ENCODE assay signal across 30 mouse cellular contexts in genomic region chr8:83582226-83582625, GRCm38 (mm10). TPM values are rescaled to one million over a fixed set of nuclear protein-coding genes. Genes with fewer than 3 reads are reported as not detected.
DNase-seq lines count a peak whose midpoint lies in the region; ATAC-seq and TF ChIP-seq lines count a peak whose summit lies in the region.
"Had no signal": no experiment of that assay in that cellular context is flagged by ENCODE, and none has a peak within 500 bp of the region (broad histone marks: within the 10 kb centered on the region; RNA-seq: fewer than 3 reads in every experiment).

No protein-coding gene starts in this region.

- H3K27ac ChIP-seq in cerebellum, adult 2 months (ENCODE audit: insufficient read depth, low read length), result no peak overlapping the region
- H3K27ac ChIP-seq: embryonic facial prominence, embryonic 15.5 days; forebrain, embryonic 15.5 days; layer of hippocampus, adult 2 months had no signal

- peak overlapping the region; percentile 38 for H3K4me3 ChIP-seq in megakaryocyte, embryonic 14.5 days (replicated peaks)
- H3K4me3 ChIP-seq in cerebellum, adult 2 months (replicated peaks; ENCODE audit: insufficient read depth, low read depth, low read length), result no peak overlapping the region
- H3K4me3 ChIP-seq: embryonic facial prominence, embryonic 15.5 days; forebrain, embryonic 15.5 days; heart, embryonic 10.5 days; layer of hippocampus, adult 2 months had no signal

- H3K9me3 ChIP-seq in megakaryocyte, embryonic 14.5 days, result no peaks in the 10 kb centered on the region
- H3K9me3 ChIP-seq: embryonic facial prominence, embryonic 15.5 days; forebrain, embryonic 15.5 days; heart, embryonic 10.5 days had no signal

- no peaks in the 10 kb centered on the region for H3K27me3 ChIP-seq in megakaryocyte, embryonic 14.5 days (replicated peaks)
- no peaks in the 10 kb centered on the region for H3K27me3 ChIP-seq in cerebellum, adult 2 months (ENCODE audit: control insufficient read depth, insufficient read depth, low read length)
- H3K27me3 ChIP-seq: embryonic facial prominence, embryonic 15.5 days; forebrain, embryonic 15.5 days had no signal

- TF ChIP-seq POLR2A in cerebellum, adult 2 months (IDR thresholded peaks at IDR 0.05; ENCODE audit: borderline replicate concordance, insufficient read depth, low read length), result no peak

- H3K36me3 ChIP-seq in megakaryocyte, embryonic 14.5 days (replicated peaks; ENCODE audit: low read length), result peaks cover 80% of the 10 kb centered on the region

- no peak for ATAC-seq in cerebellum, adult (ENCODE audit: insufficient number of reproducible peaks, low FRiP score, low TSS enrichment)
- no peak for ATAC-seq in megakaryocyte, adult 5-6 weeks (ENCODE audit: poor library complexity, severe bottlenecking)
- ATAC-seq: forebrain, embryonic 15.5 days; hindbrain, embryonic 16.5 days; intestine, embryonic 16.5 days had no signal

- no peak for TF ChIP-seq CTCF in cerebellum, adult 2 months (IDR thresholded peaks at IDR 0.05; ENCODE audit: borderline replicate concordance, insufficient read depth, low read depth, low read length)

- peaks cover 60% of the 10 kb centered on the region for H3K4me1 ChIP-seq in megakaryocyte, embryonic 14.5 days
- H3K4me1 ChIP-seq in cerebellum, adult 2 months (ENCODE audit: control insufficient read depth, insufficient read depth, low read length), result peaks cover 51% of the 10 kb centered on the region

- 12% methylated on average over 8 of the region's 8 CpGs for WGBS in cerebellum, adult 2 months

- peak; percentile 44 for DNase-seq in cerebellum, adult 11-12 months
- peak; percentile 48 to 53 for DNase-seq in cerebellum, adult 2 months
- DNase-seq in cerebellum, postnatal 10 days, result peak; percentile 32
- DNase-seq in spleen, postnatal 4 days (ENCODE audit: low spot score in 2 of 2), result no peak
- DNase-seq: gastrocnemius, postnatal 36 days; kidney, adult 9 months; kidney, postnatal 14 days; lung, adult 18-20 months; lung, postnatal 10 days had no signal

RNA-seq across cellular contexts. Expression of gene Ndufb7, which starts 15.8 kb away (rescaled TPM):
- 84.7 and 511 TPM in 2 replicates for polyA plus RNA-seq in megakaryocyte, embryonic 14.5 days (2012; ENCODE audit: insufficient read depth, low replicate concordance)
- 132 and 161 TPM in 2 replicates for total RNA-seq in megakaryocyte, adult 5-6 weeks (2015)
- total RNA-seq in megakaryocyte, adult 5-6 weeks (2017), result 205 and 227 TPM in 2 replicates
- polyA plus RNA-seq in cerebellum, adult 2 months (2012; rRNA removed), result 394 and 445 TPM in 2 replicates

RNA-seq across cellular contexts. Expression of gene Tecr, which starts 25.5 kb away (rescaled TPM):
- polyA plus RNA-seq in megakaryocyte, embryonic 14.5 days (2012; ENCODE audit: insufficient read depth, low replicate concordance), result 406 and 513 TPM in 2 replicates
- total RNA-seq in megakaryocyte, adult 5-6 weeks (2015), result 282 and 314 TPM in 2 replicates
- 248 and 255 TPM in 2 replicates for total RNA-seq in megakaryocyte, adult 5-6 weeks (2017)
- polyA plus RNA-seq in cerebellum, adult 2 months (2012; rRNA removed), result 1,238 and 1,304 TPM in 2 replicates

RNA-seq across cellular contexts. Expression of gene Dnajb1, which starts 25.8 kb away (rescaled TPM):
- polyA plus RNA-seq in megakaryocyte, embryonic 14.5 days (2012; ENCODE audit: insufficient read depth, low replicate concordance), result 23.3 and 30.5 TPM in 2 replicates
- 40.0 and 40.7 TPM in 2 replicates for total RNA-seq in megakaryocyte, adult 5-6 weeks (2015)
- total RNA-seq in megakaryocyte, adult 5-6 weeks (2017), result 26.4 and 34.4 TPM in 2 replicates
- polyA plus RNA-seq in cerebellum, adult 2 months (2012; rRNA removed), result 29.9 and 33.0 TPM in 2 replicates

RNA-seq across cellular contexts. Expression of gene Olfr370, which starts 46.6 kb away (rescaled TPM):
- polyA plus RNA-seq in megakaryocyte, embryonic 14.5 days (2012; ENCODE audit: insufficient read depth, low replicate concordance), result not detected in 2 replicates
- total RNA-seq in megakaryocyte, adult 5-6 weeks (2015), result not detected in 2 replicates
- total RNA-seq in megakaryocyte, adult 5-6 weeks (2017), result not detected in 2 replicates
- polyA plus RNA-seq in cerebellum, adult 2 months (2012; rRNA removed), result not detected in 2 replicates
- total RNA-seq: adrenal gland, adult 18-20 months; common myeloid progenitor, adult 5-6 weeks; ES-E14; gastrocnemius, postnatal 36 days; hematopoietic stem cell, adult 5-6 weeks; layer of hippocampus, adult 2 months; layer of hippocampus, postnatal 25 days; megakaryocyte progenitor cell, adult 5-6 weeks; midbrain, postnatal 0 days; neutrophil, adult 5-6 weeks had no signal
- polyA plus RNA-seq: heart, embryonic 10.5 days; heart, postnatal 0 days; intestine, embryonic 16.5 days; limb, embryonic 11.5 days; liver, embryonic 11.5 days; midbrain, postnatal 0 days; stomach, embryonic 16.5 days had no signal

Comparison
In these comparisons a context has a peak if more than half of its experiments do, and no peak if none do; other contexts are left out.
1. DNase-seq: peak in cerebellum, adult 11-12 months (single experiment), cerebellum, adult 2 months (2 of 2) and cerebellum, postnatal 10 days (2 of 2); none in spleen, postnatal 4 days (0 of 2).